Mouse (Mus musculus) C2C12 (cell line): ENCODE results near the gene Satb1.

Experiments used
- CEBPB ChIP-seq: IDR thresholded peaks from one replicate; pipeline ENCODE4 v1.6.1; 2011; ENCODE audit warnings: low read depth, mild to moderate bottlenecking, control low read depth, moderate library complexity
- CTCF ChIP-seq: IDR thresholded peaks from one replicate; pipeline ENCODE4 v1.5.1; 2011; ENCODE audit not compliant: control insufficient read depth, insufficient read depth, insufficient read length
- FOSL1 ChIP-seq: IDR thresholded peaks from one replicate; pipeline ENCODE4 v1.8.0; 2011; ENCODE audit warnings: mild to moderate bottlenecking, low read length; ENCODE audit not compliant: poor library complexity, insufficient read depth, severe bottlenecking
- MAX ChIP-seq: IDR thresholded peaks from one replicate; pipeline ENCODE4 v1.6.1; 2011; ENCODE audit warnings: mild to moderate bottlenecking, control low read depth
- MYOD1 ChIP-seq: IDR thresholded peaks from one replicate; pipeline ENCODE4 v1.6.1; 2011; ENCODE audit warnings: low read depth; ENCODE audit not compliant: control insufficient read depth, insufficient read length
- MYOG ChIP-seq: IDR thresholded peaks from one replicate; pipeline ENCODE4 v1.6.1; 2011; ENCODE audit not compliant: control insufficient read depth, insufficient read length; ENCODE audit errors: extremely low read depth

- TF ChIP-seq CTCF, result no peak
- no peak for TF ChIP-seq MYOG
- TF ChIP-seq CEBPB, result no peak
- no peak for TF ChIP-seq MYOD1
- no peak for TF ChIP-seq MAX
- TF ChIP-seq FOSL1, result no peak
Measured at GRCm38 (mm10) chr17:51760251-51760887, 72.7 kb downstream of the Satb1 start.
